Mouse (Mus musculus): ENCODE data around the gene Snap47. TPM values are rescaled to one million over a fixed set of nuclear protein-coding genes. Genes with fewer than 3 reads are reported as not detected.

The Snap47 gene
- polyA plus RNA-seq, 1 experiment from 2014 or later, result 137 TPM

GRCm38 (mm10) chr11:59456891-59457290 lies 5.9 kb upstream of the Snap47 start:
- Histone ChIP-seq H3K4me1 (peaks cover 11% of the 10 kb centered on the region), H3K4me3 (no peak overlapping the region), H3K27me3 (no peaks in the 10 kb centered on the region), H3K4me2 (no peak overlapping the region), H3K9me3 (no peaks in the 10 kb centered on the region), H3K9ac (no peak overlapping the region), H3K27ac (no peak overlapping the region), H3K36me3 (peaks cover 74% of the 10 kb centered on the region)
- WGBS, result 87% methylated on average over 2 of the region's 2 CpGs
- ATAC-seq (ENCODE audit: insufficient number of reproducible peaks, insufficient read depth, low FRiP score, low TSS enrichment, low read depth), result no peak

DNA sequence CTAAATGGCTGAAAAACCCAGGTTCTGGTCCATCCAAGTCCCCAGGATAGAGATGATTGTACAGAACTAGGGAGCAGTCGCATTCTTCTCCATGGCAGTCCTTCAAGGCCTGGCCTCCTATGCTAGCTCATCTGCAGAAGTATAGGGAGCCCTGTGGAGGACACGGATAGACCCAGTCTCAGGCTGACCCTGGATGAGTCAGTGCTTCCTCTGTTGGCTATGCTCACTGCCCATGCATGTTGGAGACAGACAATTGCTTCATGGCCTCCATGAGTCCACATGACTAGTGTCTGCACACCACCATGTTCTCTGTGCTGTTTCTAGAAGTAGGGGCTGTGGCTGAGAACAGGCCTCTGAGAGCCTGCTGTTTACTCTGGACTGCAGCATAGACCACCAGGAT lies 5.4 kb upstream of the Snap47 start:
- Histone ChIP-seq H3K27me3 (no peaks in the 10 kb centered on the region), H3K9ac (no peak overlapping the region), H3K4me3 (no peak overlapping the region), H3K27ac (no peak overlapping the region), H3K36me3 (peaks cover 71% of the 10 kb centered on the region), H3K9me3 (no peaks in the 10 kb centered on the region), H3K4me1 (peaks cover 13% of the 10 kb centered on the region), H3K4me2 (no peak overlapping the region)
- WGBS, result 90% methylated on average over 2 of the region's 2 CpGs
- ATAC-seq (ENCODE audit: insufficient number of reproducible peaks, insufficient read depth, low FRiP score, low TSS enrichment, low read depth), result no peak

GRCm38 (mm10) chr11:59450230-59450771 lies 685 bp downstream of the Snap47 start:
- peaks cover 29% of the 10 kb centered on the region for H3K4me1 ChIP-seq
- H3K4me2 ChIP-seq, result peak overlapping the region; percentile 91
- WGBS, result under 1% methylated on average over 38 of the region's 38 CpGs
- H3K9ac ChIP-seq, result peak overlapping the region; percentile 85
- peak overlapping the region; percentile 87 for H3K4me3 ChIP-seq
- no peaks in the 10 kb centered on the region for H3K9me3 ChIP-seq
- peaks cover 37% of the 10 kb centered on the region for H3K36me3 ChIP-seq
- ATAC-seq (ENCODE audit: insufficient number of reproducible peaks, insufficient read depth, low FRiP score, low TSS enrichment, low read depth), result 0 out of 2 replicates have a peak, but pooled peaks have one; percentile 58
- no peaks in the 10 kb centered on the region for H3K27me3 ChIP-seq
- H3K27ac ChIP-seq, result peak overlapping the region; percentile 79

- Histone ChIP-seq H3K9ac (peak within 1 kb of the TSS; percentile 85), H3K4me1 (peaks cover 29% of the 10 kb centered on the region), H3K9me3 (no peaks in the 10 kb centered on the region), H3K4me3 (peak within 1 kb of the TSS; percentile 87), H3K4me2 (peak within 1 kb of the TSS; percentile 91), H3K27me3 (no peaks in the 10 kb centered on the region), H3K27ac (peak within 1 kb of the TSS; percentile 79), H3K36me3 (peaks cover 35% of the 10 kb centered on the region)
- peak; percentile 80 for ATAC-seq (ENCODE audit: insufficient number of reproducible peaks, insufficient read depth, low FRiP score, low TSS enrichment, low read depth)
- WGBS, result under 1% methylated on average over 40 of the region's 40 CpGs
These were observed 1.2 kb downstream of the Snap47 start, which contains the start of gene Jmjd4 for GRCm38 (mm10) chr11:59449741-59450229. Gene Jmjd4 (plus strand): TSS chr11:59450045.

- no peak overlapping the region for H3K4me2 ChIP-seq
- H3K4me1 ChIP-seq, result peaks cover 5% of the 10 kb centered on the region
- H3K9me3 ChIP-seq, result no peaks in the 10 kb centered on the region
- no peaks in the 10 kb centered on the region for H3K27me3 ChIP-seq
- peaks cover 36% of the 10 kb centered on the region for H3K36me3 ChIP-seq
- no peak overlapping the region for H3K4me3 ChIP-seq
- ATAC-seq (ENCODE audit: insufficient number of reproducible peaks, insufficient read depth, low FRiP score, low TSS enrichment, low read depth), result no peak
- no peak overlapping the region for H3K9ac ChIP-seq
- H3K27ac ChIP-seq, result no peak overlapping the region
These were observed 7.9 kb downstream of the Snap47 start for GRCm38 (mm10) chr11:59443102-59443501.

GRCm38 (mm10) chr11:59437954-59438353 lies 13.0 kb downstream of the Snap47 start:
- H3K4me2 ChIP-seq, result no peak overlapping the region
- H3K9ac ChIP-seq, result no peak overlapping the region
- no peaks in the 10 kb centered on the region for H3K27me3 ChIP-seq
- no peak overlapping the region for H3K4me3 ChIP-seq
- peaks cover 61% of the 10 kb centered on the region for H3K36me3 ChIP-seq
- H3K27ac ChIP-seq, result no peak overlapping the region
- H3K4me1 ChIP-seq, result no peaks in the 10 kb centered on the region
- H3K9me3 ChIP-seq, result peaks cover 8% of the 10 kb centered on the region
- no peak for ATAC-seq (ENCODE audit: insufficient number of reproducible peaks, insufficient read depth, low FRiP score, low TSS enrichment, low read depth)
- 92% methylated on average over 12 of the region's 12 CpGs for WGBS

DNA sequence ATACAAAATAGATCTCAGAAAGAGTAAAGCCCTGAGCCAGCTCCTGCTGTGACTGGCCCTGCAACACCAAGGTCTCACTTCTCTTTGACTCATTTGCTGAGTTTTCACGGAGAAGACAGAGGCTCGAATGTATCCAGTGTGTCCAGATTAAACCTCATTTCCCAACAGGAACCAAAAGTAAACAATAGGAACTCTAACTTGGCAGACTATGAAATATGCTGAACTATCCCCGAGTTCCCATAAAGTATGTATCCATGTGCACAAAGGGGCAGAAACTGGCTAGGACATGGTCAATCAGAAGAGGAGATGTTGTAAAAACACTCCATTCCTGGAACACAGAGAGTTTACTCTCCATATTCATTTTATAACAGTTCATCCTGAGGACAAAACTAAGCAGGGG lies 18.7 kb downstream of the Snap47 start:
- Histone ChIP-seq H3K4me2 (no peak overlapping the region), H3K4me3 (no peak overlapping the region), H3K27me3 (no peaks in the 10 kb centered on the region), H3K36me3 (peaks cover 79% of the 10 kb centered on the region), H3K27ac (no peak overlapping the region), H3K9me3 (peaks cover 8% of the 10 kb centered on the region), H3K4me1 (no peaks in the 10 kb centered on the region), H3K9ac (no peak overlapping the region)
- 77% methylated on average over 3 of the region's 3 CpGs for WGBS
- no peak for ATAC-seq (ENCODE audit: insufficient number of reproducible peaks, insufficient read depth, low FRiP score, low TSS enrichment, low read depth)

DNA sequence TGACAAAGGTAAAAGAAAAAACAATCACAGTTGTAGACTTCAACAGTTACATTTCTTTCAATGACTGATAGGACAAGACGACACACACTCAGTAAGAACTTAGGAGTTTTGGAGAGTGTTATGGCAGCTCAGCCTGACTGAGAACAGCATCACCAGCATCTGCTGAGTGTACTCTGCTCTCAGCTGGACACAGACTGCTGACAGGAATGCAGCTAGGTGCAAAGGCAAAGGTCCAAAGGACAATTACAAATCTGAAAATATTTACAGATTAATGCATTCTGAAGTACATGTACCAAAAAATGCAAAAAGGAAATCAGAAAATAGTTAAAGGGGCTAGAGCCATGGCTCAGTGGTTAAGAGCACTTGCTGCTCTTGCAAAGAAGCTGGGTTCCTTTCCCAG lies 21.0 kb downstream of the Snap47 start:
- Histone ChIP-seq H3K9me3 (no peaks in the 10 kb centered on the region), H3K36me3 (peaks cover 82% of the 10 kb centered on the region), H3K9ac (no peak overlapping the region), H3K27me3 (no peaks in the 10 kb centered on the region), H3K4me2 (no peak overlapping the region), H3K4me3 (no peak overlapping the region), H3K27ac (no peak overlapping the region), H3K4me1 (peaks cover 11% of the 10 kb centered on the region)
- WGBS, result 88% methylated on average over 1 of the region's 1 CpGs
- ATAC-seq (ENCODE audit: insufficient number of reproducible peaks, insufficient read depth, low FRiP score, low TSS enrichment, low read depth), result no peak

- H3K27ac ChIP-seq, result no peak overlapping the region
- no peak overlapping the region for H3K9ac ChIP-seq
- peaks cover 84% of the 10 kb centered on the region for H3K36me3 ChIP-seq
- no peaks in the 10 kb centered on the region for H3K9me3 ChIP-seq
- no peaks in the 10 kb centered on the region for H3K27me3 ChIP-seq
- ATAC-seq (ENCODE audit: insufficient number of reproducible peaks, insufficient read depth, low FRiP score, low TSS enrichment, low read depth), result no peak
- H3K4me2 ChIP-seq, result no peak overlapping the region
- H3K4me1 ChIP-seq, result peaks cover 20% of the 10 kb centered on the region
- H3K4me3 ChIP-seq, result no peak overlapping the region
- 89% methylated on average over 9 of the region's 9 CpGs for WGBS
These were observed 22.8 kb downstream of the Snap47 start for GRCm38 (mm10) chr11:59428057-59428660.

GRCm38 (mm10) chr11:59425671-59426101 lies 25.3 kb downstream of the Snap47 start:
- H3K4me2 ChIP-seq, result no peak overlapping the region
- no peak for ATAC-seq (ENCODE audit: insufficient number of reproducible peaks, insufficient read depth, low FRiP score, low TSS enrichment, low read depth)
- H3K27me3 ChIP-seq, result no peaks in the 10 kb centered on the region
- H3K36me3 ChIP-seq, result peaks cover 81% of the 10 kb centered on the region
- no peaks in the 10 kb centered on the region for H3K9me3 ChIP-seq
- H3K4me1 ChIP-seq, result peaks cover 27% of the 10 kb centered on the region
- 40% methylated on average over 7 of the region's 7 CpGs for WGBS
- 0 out of 2 replicates have a peak overlapping the region, but pooled peaks have one; percentile 2 for H3K9ac ChIP-seq
- peak overlapping the region; percentile 34; the same call in 1 of the 2 replicates for H3K27ac ChIP-seq
- H3K4me3 ChIP-seq, result no peak overlapping the region

DNA sequence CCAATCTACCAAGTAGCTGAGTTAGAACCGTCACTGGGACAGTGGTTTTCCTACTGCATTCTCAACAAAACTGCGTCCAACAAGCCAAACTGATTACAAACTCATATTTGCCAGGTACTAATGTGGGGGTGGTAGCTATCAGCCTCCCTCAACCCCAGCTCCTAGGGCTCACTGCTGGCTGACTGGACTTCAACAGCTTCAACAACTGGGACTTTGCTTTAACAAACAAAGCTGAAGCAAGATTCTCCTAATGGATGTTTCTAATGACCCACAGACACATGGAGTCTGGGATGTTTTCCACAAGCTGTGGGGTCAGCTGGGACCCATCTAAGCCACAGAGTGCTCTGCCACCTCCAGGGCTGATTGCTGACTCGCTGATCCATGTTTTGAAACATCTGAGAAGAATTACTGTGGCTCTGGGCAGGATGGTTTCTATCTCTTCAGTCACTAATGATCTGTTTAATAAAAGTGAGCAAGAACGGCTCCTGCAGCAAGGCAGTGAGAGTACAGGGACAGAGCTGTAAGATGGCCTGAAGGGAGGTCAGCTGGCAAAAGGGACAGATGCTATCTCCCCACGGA lies 27.9 kb downstream of the Snap47 start:
- no peak overlapping the region for H3K4me2 ChIP-seq
- peaks cover 79% of the 10 kb centered on the region for H3K36me3 ChIP-seq
- H3K9me3 ChIP-seq, result no peaks in the 10 kb centered on the region
- H3K9ac ChIP-seq, result 0 out of 2 replicates have a peak overlapping the region, but pooled peaks have one; percentile 21
- H3K4me1 ChIP-seq, result peaks cover 53% of the 10 kb centered on the region
- ATAC-seq (ENCODE audit: insufficient number of reproducible peaks, insufficient read depth, low FRiP score, low TSS enrichment, low read depth), result no peak
- no peak overlapping the region for H3K4me3 ChIP-seq
- 48% methylated on average over 5 of the region's 5 CpGs for WGBS
- peak overlapping the region; percentile 44 for H3K27ac ChIP-seq
- no peaks in the 10 kb centered on the region for H3K27me3 ChIP-seq

GRCm38 (mm10) chr11:59421967-59422366 lies 29.0 kb downstream of the Snap47 start:
- Histone ChIP-seq H3K27ac (no peak overlapping the region), H3K4me3 (no peak overlapping the region), H3K4me1 (peaks cover 56% of the 10 kb centered on the region), H3K9ac (no peak overlapping the region), H3K36me3 (peaks cover 72% of the 10 kb centered on the region), H3K27me3 (no peaks in the 10 kb centered on the region), H3K9me3 (no peaks in the 10 kb centered on the region), H3K4me2 (no peak overlapping the region)
- WGBS, result 83% methylated on average over 2 of the region's 2 CpGs
- no peak for ATAC-seq (ENCODE audit: insufficient number of reproducible peaks, insufficient read depth, low FRiP score, low TSS enrichment, low read depth)

Measured in embryonic facial prominence, embryonic 13.5 days (tissue).